Mouse (Mus musculus) intestine, embryonic 14.5 days (tissue): Measurements from ENCODE around the gene Smc6. TPM values are rescaled to one million over a fixed set of nuclear protein-coding genes. Genes with fewer than 3 reads are reported as not detected.

Source experiments
- ATAC-seq: fragments of 200-750 bp; cut with Nextera tagmentation; replicated peaks from 2 replicates; pipeline ENCODE4 v1.8.0; 2017; ENCODE audit warnings: low read depth, moderate number of reproducible peaks, moderate TSS enrichment, moderate library complexity; ENCODE audit not compliant: low FRiP score, low TSS enrichment
- DNase-seq: peaks from one replicate; pipeline ENCODE4 v3.0.0-alpha.2; 2018; ENCODE audit warnings: low spot score
- H3K27ac ChIP-seq: fragments of 300-500 bp; sonication (generic); 2 replicates; pipeline ENCODE4 v1.5.1; 2014; ENCODE audit warnings: low read depth, mild to moderate bottlenecking, control low read depth
- H3K27me3 ChIP-seq: fragments of 300-500 bp; sonication (generic); replicated peaks from 2 replicates; pipeline ENCODE4 v1.6.1; 2014; ENCODE audit warnings: low read length, control low read depth; ENCODE audit not compliant: control insufficient read depth, insufficient read depth
- H3K36me3 ChIP-seq: fragments of 300-500 bp; sonication (generic); 2 replicates; pipeline ENCODE4 v1.6.1; 2014; ENCODE audit warnings: low read length, control low read depth; ENCODE audit not compliant: control insufficient read depth, insufficient read depth
- H3K4me1 ChIP-seq: fragments of 300-500 bp; sonication (generic); replicated peaks from 2 replicates; pipeline ENCODE4 v1.6.1; 2014; ENCODE audit warnings: low read length, control low read depth, mixed read lengths; ENCODE audit not compliant: control insufficient read depth, insufficient read depth
- H3K4me2 ChIP-seq: fragments of 300-500 bp; sonication (generic); 2 replicates; pipeline ENCODE4 v1.6.1; 2014; ENCODE audit warnings: low read length
- H3K4me3 ChIP-seq: fragments of 300-500 bp; sonication (generic); 2 replicates; pipeline ENCODE4 v1.5.1; 2014; ENCODE audit warnings: low read depth, low read length, control low read depth, mixed read lengths
- H3K9ac ChIP-seq: fragments of 300-500 bp; sonication (generic); 2 replicates; pipeline ENCODE4 v1.6.1; 2014; ENCODE audit warnings: mild to moderate bottlenecking, low read length
- H3K9me3 ChIP-seq: fragments of 300-500 bp; sonication (generic); 2 replicates; pipeline ENCODE4 v1.6.1; 2016; ENCODE audit warnings: low read length, control low read depth; ENCODE audit not compliant: control insufficient read depth
- WGBS: fragments of 180-500 bp; shearing (Covaris S2); extraction: QIAGEN DNeasy Blood & Tissue Kit; methylation state at CpG from one replicate; pipeline ENCODE4 v1.1.7; 2014; 5-methylcytosine and 5-hydroxymethylcytosine counted together
- polyA plus RNA-seq: library from polyadenylated mRNA; unstranded; fragments of >200 nt; fragmentation: Nextera tagmentation; extraction: Ambion mirVana; gene quantifications from 2 replicates; pipeline ENCODE4 v1.2.1, GENCODE M21; 2014

The Smc6 gene
- polyA plus RNA-seq, 1 experiment from 2014 or later = 114 TPM

GRCm38 (mm10) chr12:11226529-11227268 lies 39.0 kb upstream of the Smc6 start:
- Histone ChIP-seq H3K9me3 (no peaks in the 10 kb centered on the region), H3K27ac (no peak overlapping the region), H3K36me3 (no peaks in the 10 kb centered on the region), H3K4me3 (no peak overlapping the region), H3K4me1 (peaks cover 8% of the 10 kb centered on the region; the same call in 1 of the 2 replicates), H3K27me3 (no peaks in the 10 kb centered on the region), H3K9ac (no peak overlapping the region), H3K4me2 (no peak overlapping the region)
- ATAC-seq (no peak), DNase-seq (no peak)
- WGBS = 51% methylated on average over 5 of the region's 5 CpGs

- ATAC-seq = no peak
- 75% methylated on average over 2 of the region's 2 CpGs for WGBS
- H3K36me3 ChIP-seq = no peaks in the 10 kb centered on the region
- no peak overlapping the region for H3K4me3 ChIP-seq
- peaks cover 8% of the 10 kb centered on the region; the same call in 1 of the 2 replicates for H3K4me1 ChIP-seq
- no peak overlapping the region for H3K9ac ChIP-seq
- no peaks in the 10 kb centered on the region for H3K9me3 ChIP-seq
- no peak for DNase-seq
- H3K27ac ChIP-seq = no peak overlapping the region
- H3K4me2 ChIP-seq = no peak overlapping the region
- no peaks in the 10 kb centered on the region for H3K27me3 ChIP-seq
Measured at GRCm38 (mm10) chr12:11230267-11230666, 35.4 kb upstream of the Smc6 start.

- no peak for ATAC-seq
- Histone ChIP-seq H3K4me2 (no peak overlapping the region), H3K9ac (no peak overlapping the region), H3K36me3 (0 out of 2 replicates have a peak, but pooled peaks cover 2% of the 10 kb centered on the region), H3K27me3 (no peaks in the 10 kb centered on the region), H3K9me3 (no peaks in the 10 kb centered on the region), H3K4me1 (no peaks in the 10 kb centered on the region), H3K27ac (no peak overlapping the region), H3K4me3 (no peak overlapping the region)
- 65% methylated on average over 2 of the region's 2 CpGs for WGBS
- no peak for DNase-seq
Measured at GRCm38 (mm10) chr12:11235996-11236395, 29.7 kb upstream of the Smc6 start.

GRCm38 (mm10) chr12:11247460-11247859 lies 18.2 kb upstream of the Smc6 start:
- H3K9ac ChIP-seq = no peak overlapping the region
- H3K27ac ChIP-seq = no peak overlapping the region
- peaks cover 35% of the 10 kb centered on the region; the same call in 1 of the 2 replicates for H3K36me3 ChIP-seq
- H3K4me2 ChIP-seq = no peak overlapping the region
- no peak overlapping the region for H3K4me3 ChIP-seq
- no peak for ATAC-seq
- no peaks in the 10 kb centered on the region for H3K27me3 ChIP-seq
- no peaks in the 10 kb centered on the region for H3K9me3 ChIP-seq
- 87% methylated on average over 1 of the region's 1 CpGs for WGBS
- no peak for DNase-seq
- H3K4me1 ChIP-seq = no peaks in the 10 kb centered on the region

- no peak for DNase-seq
- Histone ChIP-seq H3K4me3 (no peak overlapping the region), H3K4me1 (no peaks in the 10 kb centered on the region), H3K9me3 (no peaks in the 10 kb centered on the region), H3K27ac (no peak overlapping the region), H3K9ac (no peak overlapping the region), H3K4me2 (no peak overlapping the region), H3K36me3 (peaks cover 34% of the 10 kb centered on the region), H3K27me3 (no peaks in the 10 kb centered on the region)
- ATAC-seq = no peak
- WGBS = 79% methylated on average over 3 of the region's 3 CpGs
Measured at GRCm38 (mm10) chr12:11250322-11250721, 15.4 kb upstream of the Smc6 start.

DNA sequence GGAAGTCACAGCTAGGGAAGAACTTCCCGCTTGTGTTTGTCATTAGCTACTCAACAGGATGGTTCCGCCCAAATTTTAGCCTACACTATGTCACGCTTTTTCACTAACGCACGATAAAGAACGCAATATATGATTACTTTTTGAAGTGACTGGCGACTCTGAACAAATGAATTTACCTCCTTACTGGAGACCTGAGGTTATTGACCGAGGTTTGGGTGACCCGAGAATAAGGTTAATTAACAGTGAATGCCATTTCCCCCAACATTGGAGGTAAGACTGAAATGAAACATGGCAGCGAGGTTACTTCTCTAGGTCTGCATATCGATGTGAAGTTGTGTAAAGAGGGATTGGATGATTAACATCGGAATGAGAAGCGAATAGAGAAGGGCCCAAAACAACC lies 791 bp upstream of the Smc6 start:
- Histone ChIP-seq H3K27ac (peak overlapping the region; percentile 89; the same call in 1 of the 2 replicates), H3K4me3 (peak overlapping the region; percentile 87), H3K27me3 (no peaks in the 10 kb centered on the region), H3K4me1 (peaks cover 19% of the 10 kb centered on the region), H3K36me3 (no peaks in the 10 kb centered on the region), H3K4me2 (peak overlapping the region; percentile 96), H3K9me3 (no peaks in the 10 kb centered on the region), H3K9ac (peak overlapping the region; percentile 94)
- DNase-seq = peak; percentile 51
- ATAC-seq = no peak
- WGBS = 2% methylated on average over 13 of the region's 13 CpGs

GRCm38 (mm10) chr12:11266282-11266985 lies 748 bp downstream of the Smc6 start:
- Histone ChIP-seq H3K9ac (peak overlapping the region; percentile 94), H3K9me3 (no peaks in the 10 kb centered on the region), H3K36me3 (no peaks in the 10 kb centered on the region), H3K4me1 (peaks cover 19% of the 10 kb centered on the region), H3K27ac (peak overlapping the region; percentile 89), H3K27me3 (no peaks in the 10 kb centered on the region), H3K4me2 (peak overlapping the region; percentile 85), H3K4me3 (peak overlapping the region; percentile 87)
- DNase-seq (peak; percentile 69), ATAC-seq (no peak; the same call in none of the 2 replicates)
- WGBS = under 1% methylated on average over 51 of the region's 51 CpGs

- Histone ChIP-seq H3K9ac (peak overlapping the region; percentile 94), H3K36me3 (peaks cover 5% of the 10 kb centered on the region), H3K4me3 (peak overlapping the region; percentile 87), H3K4me2 (peak overlapping the region; percentile 85), H3K27ac (no peak overlapping the region), H3K4me1 (peaks cover 19% of the 10 kb centered on the region), H3K27me3 (no peaks in the 10 kb centered on the region), H3K9me3 (no peaks in the 10 kb centered on the region)
- DNase-seq (peak; percentile 59), ATAC-seq (no peak)
- WGBS = 4% methylated on average over 4 of the region's 4 CpGs
Measured at GRCm38 (mm10) chr12:11267030-11267429, 1.3 kb downstream of the Smc6 start.
